Mouse (Mus musculus): ENCODE measurements at regions not wholly inside any gene's neighbourhood (a gene's known extent, or its start where the extent isn't known, plus 50 kb on each side); places are given as distances from the start of the nearest gene placed in this dataset.
"Not testable (repeated sequence)": the region's sequence is repeated elsewhere in the genome, so short reads cannot be mapped to it uniquely, and the experiment has no call there.

GRCm38 (mm10) chr13:44630061-44630460, 99.2 kb upstream of the Jarid2 start:
- no peak for DNase-seq

- no peak for DNase-seq
Measured at GRCm38 (mm10) chr13:44634616-44635015, 94.7 kb upstream of the Jarid2 start.

GRCm38 (mm10) chr13:44635221-44636007, 93.9 kb upstream of the Jarid2 start:
- no peak for DNase-seq

GRCm38 (mm10) chr13:44636008-44636335, 93.3 kb upstream of the Jarid2 start:
- DNase-seq: no peak

GRCm38 (mm10) chr13:44642361-44642760, 86.9 kb upstream of the Jarid2 start:
- DNase-seq: no peak

- no peak for DNase-seq
Measured at GRCm38 (mm10) chr13:44650052-44650451, 79.2 kb upstream of the Jarid2 start.

- no peak for DNase-seq
Measured at GRCm38 (mm10) chr13:44651259-44652238, 77.7 kb upstream of the Jarid2 start.

- peak; percentile 68 to 75 for DNase-seq
Measured at GRCm38 (mm10) chr13:44657905-44658414, 71.3 kb upstream of the Jarid2 start.

- no peak for DNase-seq
Measured at GRCm38 (mm10) chr13:44659861-44660260, 69.4 kb upstream of the Jarid2 start.

GRCm38 (mm10) chr13:44663062-44663461, 66.2 kb upstream of the Jarid2 start:
- no peak for DNase-seq

- no peak for DNase-seq
Measured at GRCm38 (mm10) chr13:44663730-44664129, 65.5 kb upstream of the Jarid2 start.

GRCm38 (mm10) chr13:44669761-44670160, 59.5 kb upstream of the Jarid2 start:
- DNase-seq: peak; percentile 31 to 60

- peak; percentile 87 to 93 for DNase-seq
Measured at GRCm38 (mm10) chr13:44673337-44673966, 55.8 kb upstream of the Jarid2 start.

- DNase-seq: no peak
Measured at GRCm38 (mm10) chr13:44673967-44674357, 55.3 kb upstream of the Jarid2 start.

GRCm38 (mm10) chr13:44674926-44675650, 54.2 kb upstream of the Jarid2 start:
- DNase-seq: no peak

- no peak for DNase-seq
Measured at GRCm38 (mm10) chr13:44676041-44676440, 53.2 kb upstream of the Jarid2 start.

- no peak for DNase-seq
Measured at GRCm38 (mm10) chr13:44678121-44678520, 51.2 kb upstream of the Jarid2 start.

GRCm38 (mm10) chr13:44679457-44679856, 49.8 kb upstream of the Jarid2 start:
- not testable (repeated sequence) for DNase-seq
